ENCODE assay signal across 29 mouse cellular contexts in genomic region chr2:59539796-59540195, GRCm38 (mm10). TPM values are rescaled to one million over a fixed set of nuclear protein-coding genes. Genes with fewer than 3 reads are reported as not detected.
DNase-seq lines count a peak whose midpoint lies in the region; ATAC-seq and TF ChIP-seq lines count a peak whose summit lies in the region.
"Had no signal": no experiment of that assay in that cellular context is flagged by ENCODE, and none has a peak within 500 bp of the region (broad histone marks: within the 10 kb centered on the region; RNA-seq: fewer than 3 reads in every experiment).

No protein-coding gene starts in this region.

- peak overlapping the region; percentile 61 for H3K27ac ChIP-seq in heart, adult 2 months
- no peak overlapping the region for H3K27ac ChIP-seq in lung, embryonic 14.5 days (ENCODE audit: low read depth)
- peak overlapping the region; percentile 34 for H3K27ac ChIP-seq in heart, postnatal 0 days (ENCODE audit: low read depth)
- H3K27ac ChIP-seq in layer of hippocampus, adult 2 months = no peak overlapping the region; the same call in 1 of the 2 replicates
- H3K27ac ChIP-seq: hindbrain, embryonic 14.5 days; limb, embryonic 15.5 days; liver, embryonic 14.5 days; midbrain, embryonic 15.5 days; neural tube, embryonic 13.5 days had no signal

- H3K27me3 ChIP-seq in heart, adult 2 months (ENCODE audit: control insufficient read depth, insufficient read depth, low read length) = no peaks in the 10 kb centered on the region
- H3K27me3 ChIP-seq in lung, embryonic 14.5 days (ENCODE audit: insufficient read depth, low read length) = no peaks in the 10 kb centered on the region
- H3K27me3 ChIP-seq in heart, postnatal 0 days (ENCODE audit: control insufficient read depth, insufficient read depth, low read length) = no peaks in the 10 kb centered on the region
- H3K27me3 ChIP-seq: CH12.LX; limb, embryonic 15.5 days had no signal

- ATAC-seq in lung, embryonic 14.5 days (ENCODE audit: insufficient read depth) = no peak
- ATAC-seq in heart, postnatal 0 days (ENCODE audit: insufficient read depth, low read depth) = peak; percentile 39
- ATAC-seq: activated CD4-positive, CD25-positive, alpha-beta regulatory T cell, adult 4 months; inflammation-experienced regulatory T-cells, adult 6 months; midbrain, embryonic 15.5 days had no signal

- H3K9me3 ChIP-seq in lung, embryonic 14.5 days (ENCODE audit: low read depth, low read length) = no peaks in the 10 kb centered on the region
- H3K9me3 ChIP-seq in heart, postnatal 0 days (replicated peaks; ENCODE audit: control insufficient read depth, low read length) = no peaks in the 10 kb centered on the region
- H3K9me3 ChIP-seq: limb, embryonic 15.5 days; midbrain, embryonic 15.5 days; neural tube, embryonic 13.5 days had no signal

- 51% methylated on average over 4 of the region's 4 CpGs for WGBS in heart, adult 2 months
- 59% methylated on average over 4 of the region's 4 CpGs for WGBS in lung, embryonic 14.5 days
- 53% methylated on average over 4 of the region's 4 CpGs for WGBS in heart, postnatal 0 days

- no peaks in the 10 kb centered on the region for H3K36me3 ChIP-seq in heart, adult 2 months (ENCODE audit: control insufficient read depth, insufficient read depth, low read length)
- H3K36me3 ChIP-seq in lung, embryonic 14.5 days (ENCODE audit: insufficient read depth) = no peaks in the 10 kb centered on the region
- H3K36me3 ChIP-seq in heart, postnatal 0 days (replicated peaks; ENCODE audit: control insufficient read depth, insufficient read depth, low read length) = no peaks in the 10 kb centered on the region
- H3K36me3 ChIP-seq: limb, embryonic 15.5 days; midbrain, embryonic 15.5 days; neural tube, embryonic 13.5 days had no signal

- intact Hi-C loops in heart, adult 2 months (cut with DNase I) = no loop called here

- no peak overlapping the region for H3K9ac ChIP-seq in heart, adult 2 months (ENCODE audit: low read depth, low read length)
- no peak overlapping the region for H3K9ac ChIP-seq in lung, embryonic 14.5 days
- no peak overlapping the region for H3K9ac ChIP-seq in heart, postnatal 0 days (replicated peaks; ENCODE audit: low read depth, low read length)
- H3K9ac ChIP-seq: hindbrain, embryonic 14.5 days; limb, embryonic 15.5 days; liver, embryonic 14.5 days; midbrain, embryonic 15.5 days; neural tube, embryonic 13.5 days had no signal

- no peak overlapping the region for H3K4me2 ChIP-seq in lung, embryonic 14.5 days
- H3K4me2 ChIP-seq in heart, postnatal 0 days (ENCODE audit: low read depth, low read length) = no peak overlapping the region
- H3K4me2 ChIP-seq: hindbrain, embryonic 14.5 days; limb, embryonic 15.5 days; midbrain, embryonic 15.5 days; neural tube, embryonic 13.5 days had no signal

- TF ChIP-seq CTCF in heart, adult 2 months (IDR thresholded peaks at IDR 0.05) = no peak
- TF ChIP-seq CTCF in lung, embryonic 14.5 days (IDR thresholded peaks at IDR 0.05; ENCODE audit: low read depth) = no peak
- TF ChIP-seq CTCF in heart, postnatal 0 days (IDR thresholded peaks at IDR 0.05; ENCODE audit: low read depth) = no peak
- TF ChIP-seq CTCF in layer of hippocampus, adult 2 months (conservative IDR thresholded peaks at IDR 0.05) = no peak

- peak; percentile 50; the same call in 1 of the 2 replicates for TF ChIP-seq EP300 in heart, adult 2 months (IDR thresholded peaks at IDR 0.05; ENCODE audit: insufficient read depth, low read depth, low read length)
- TF ChIP-seq EP300 in heart, postnatal 0 days (IDR thresholded peaks at IDR 0.05; ENCODE audit: low read depth) = peak; percentile 48; the same call in 1 of the 2 replicates

- peaks cover 3% of the 10 kb centered on the region; the same call in 1 of the 2 replicates for H3K4me1 ChIP-seq in heart, adult 2 months (ENCODE audit: control insufficient read depth, insufficient read depth, low read length)
- no peaks in the 10 kb centered on the region for H3K4me1 ChIP-seq in lung, embryonic 14.5 days (ENCODE audit: insufficient read depth)
- H3K4me1 ChIP-seq in heart, postnatal 0 days (ENCODE audit: control insufficient read depth, insufficient read depth) = no peaks in the 10 kb centered on the region

- H3K79me2 ChIP-seq in heart, adult 2 months (replicated peaks; ENCODE audit: control insufficient read depth, insufficient read depth, low read length) = no peaks in the 10 kb centered on the region

- no peak overlapping the region for H3K4me3 ChIP-seq in heart, adult 2 months
- no peak overlapping the region for H3K4me3 ChIP-seq in lung, embryonic 14.5 days (ENCODE audit: low read depth, low read length)
- no peak overlapping the region for H3K4me3 ChIP-seq in heart, postnatal 0 days (ENCODE audit: low read depth, low read length)
- H3K4me3 ChIP-seq in layer of hippocampus, adult 2 months = no peak overlapping the region
- H3K4me3 ChIP-seq: limb, embryonic 15.5 days; midbrain, embryonic 15.5 days; myocyte; neural tube, embryonic 13.5 days had no signal

- peak in 1 of 2 experiments; percentile 11 for DNase-seq in heart, adult 2 months
- DNase-seq in heart, postnatal 4 days = no peak
- DNase-seq in lung, embryonic 14.5 days = peak; percentile 35
- no peak for DNase-seq in lung, postnatal 25 days (ENCODE audit: low spot score)
- peak; percentile 30 for DNase-seq in R1 (ENCODE audit: low read depth, low spot score)
- DNase-seq in heart, postnatal 0 days (ENCODE audit: low spot score) = peak; percentile 32
- DNase-seq in layer of hippocampus, adult 2 months (ENCODE audit: low spot score in 2 of 2) = no peak
- DNase-seq: adrenal gland, adult 8-10 months; B cell, adult 2 months; cerebellum, adult 18-20 months; cerebellum, postnatal 14 days; kidney, adult 18-20 months; kidney, postnatal 4 days; layer of hippocampus, adult 9-11 months; retina, postnatal 1 day; right cerebral cortex, postnatal 25 days; thymus, postnatal 36 days had no signal

- peak; percentile 25; the same call in 1 of the 2 replicates for TF ChIP-seq POLR2A in heart, adult 2 months (IDR thresholded peaks at IDR 0.05; ENCODE audit: insufficient read depth, low read depth, low read length)

RNA-seq across cellular contexts. Expression of gene Dapl1, which starts 55.3 kb away (rescaled TPM):
- total RNA-seq in heart, adult 2 months (2021) = not detected
- not detected in 2 replicates for polyA plus RNA-seq in heart, adult 2 months (2012; rRNA removed)
- total RNA-seq in heart, postnatal 4 days (2021) = not detected
- polyA plus RNA-seq in lung, embryonic 14.5 days (2014; fragmentation: Nextera tagmentation; extraction: Ambion mirVana) = 2.0 and 4.0 TPM in 2 replicates
- total RNA-seq in heart, postnatal 0 days (2014; rRNA removed; ENCODE audit: low replicate concordance) = not detected in 2 replicates
- 1.2 and 1.9 TPM in 2 replicates for polyA plus RNA-seq in heart, postnatal 0 days (2015; fragmentation: Nextera tagmentation; extraction: Ambion mirVana)
- not detected for total RNA-seq in layer of hippocampus, adult 2 months (2021)
- total RNA-seq: adrenal gland, adult 8-10 months; CH12.LX; gastrocnemius, adult 8-10 months; megakaryocyte-erythroid progenitor cell, adult 5-6 weeks; MEL had no signal
- polyA plus RNA-seq: hindbrain, embryonic 14.5 days; liver, embryonic 14.5 days; myocyte; neural tube, embryonic 13.5 days had no signal

Comparison
In these comparisons a context has a peak if more than half of its experiments do, and no peak if none do; other contexts are left out.
1. DNase-seq: peak in lung, embryonic 14.5 days (single experiment), R1 (single experiment) and heart, postnatal 0 days (single experiment); none in heart, postnatal 4 days (single experiment), lung, postnatal 25 days (single experiment) and layer of hippocampus, adult 2 months (0 of 2).
2. H3K27ac ChIP-seq: peak in heart, adult 2 months (single experiment) and heart, postnatal 0 days (single experiment); none in lung, embryonic 14.5 days (single experiment) and layer of hippocampus, adult 2 months (single experiment).